Mouse (Mus musculus) heart, embryonic 15.5 days (tissue): ENCODE results near the gene Zfand2b. TPM values are rescaled to one million over a fixed set of nuclear protein-coding genes. Genes with fewer than 3 reads are reported as not detected.

ENCODE experiments used
- ATAC-seq: fragments of 200-750 bp; cut with Nextera tagmentation; replicated peaks from 2 replicates; pipeline ENCODE4 v1.8.0; 2017; ENCODE audit warnings: low read depth, moderate TSS enrichment; ENCODE audit not compliant: insufficient number of reproducible peaks, insufficient read depth, low FRiP score
- H3K27ac ChIP-seq: fragments of 300-500 bp; sonication (generic); 2 replicates; pipeline ENCODE4 v1.5.1; 2015; ENCODE audit warnings: mild to moderate bottlenecking, inconsistent platforms
- H3K27me3 ChIP-seq: fragments of 300-500 bp; sonication (generic); 2 replicates; pipeline ENCODE4 v1.6.1; 2015; ENCODE audit warnings: inconsistent platforms
- H3K36me3 ChIP-seq: fragments of 300-500 bp; sonication (generic); 2 replicates; pipeline ENCODE4 v1.6.1; 2015; ENCODE audit warnings: mild to moderate bottlenecking, inconsistent platforms
- H3K4me1 ChIP-seq: fragments of 300-500 bp; sonication (generic); replicated peaks from 2 replicates; pipeline ENCODE4 v1.6.1; 2015; ENCODE audit warnings: inconsistent platforms
- H3K4me2 ChIP-seq: fragments of 300-500 bp; sonication (generic); 2 replicates; pipeline ENCODE4 v1.6.1; 2015; ENCODE audit warnings: inconsistent platforms, mild to moderate bottlenecking, moderate library complexity
- H3K4me3 ChIP-seq: fragments of 300-500 bp; sonication (generic); 2 replicates; pipeline ENCODE4 v1.5.1; 2015; ENCODE audit warnings: mild to moderate bottlenecking, inconsistent platforms
- H3K9ac ChIP-seq: fragments of 300-500 bp; sonication (generic); 2 replicates; pipeline ENCODE4 v1.6.1; 2015; ENCODE audit warnings: mild to moderate bottlenecking, inconsistent platforms
- H3K9me3 ChIP-seq: fragments of 300-500 bp; sonication (generic); replicated peaks from 2 replicates; pipeline ENCODE4 v1.6.1; 2016; ENCODE audit warnings: inconsistent platforms
- WGBS: fragments of 180-500 bp; shearing (Covaris S2); methylation state at CpG from one replicate; pipeline ENCODE4 v1.1.7; 2015; ENCODE audit warnings: mixed read lengths; 5-methylcytosine and 5-hydroxymethylcytosine counted together
- polyA plus RNA-seq: library from polyadenylated mRNA; unstranded; fragments of >200 nt; fragmentation: Nextera tagmentation; extraction: Ambion mirVana; gene quantifications from 2 replicates; pipeline ENCODE4 v1.2.1, GENCODE M21; 2015

Gene Zfand2b
- polyA plus RNA-seq, 1 experiment from 2014 or later = 26.5 TPM

DNA sequence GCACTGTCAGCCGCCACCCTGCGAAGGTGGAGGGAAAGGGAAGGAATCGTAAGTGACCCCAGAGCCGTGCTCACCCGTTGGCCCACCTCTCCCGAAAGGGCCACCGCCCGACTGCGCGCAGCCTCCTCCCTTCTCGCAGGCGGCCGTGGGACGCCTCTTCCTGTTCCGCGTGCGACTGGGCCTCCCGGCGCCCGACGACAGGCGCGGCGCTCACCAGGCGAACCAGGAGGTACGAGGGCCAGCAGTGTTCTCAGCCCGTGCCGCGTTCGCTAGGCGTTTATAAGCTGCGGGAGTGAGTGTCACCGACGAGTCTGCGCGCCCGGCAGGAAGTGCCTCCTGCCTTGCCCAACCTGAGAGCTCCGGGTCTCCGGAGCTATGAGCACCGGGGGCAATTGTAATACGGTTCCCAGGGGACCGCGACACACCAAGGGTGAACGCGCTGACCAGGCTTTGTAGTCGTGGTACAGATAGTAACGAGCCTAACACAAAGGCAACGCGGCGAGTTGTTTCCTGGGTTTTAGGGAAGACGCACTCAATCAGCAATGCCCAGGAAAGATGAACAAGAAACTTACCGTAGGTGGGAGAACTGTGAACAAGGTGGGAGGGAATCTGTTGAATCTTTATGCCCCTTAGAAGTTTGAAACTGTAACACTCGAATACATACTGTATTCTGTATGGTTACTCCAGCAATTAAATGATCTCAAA lies 26.8 kb upstream of the Zfand2b start:
- H3K4me2 ChIP-seq = peak overlapping the region; percentile 86
- WGBS = under 1% methylated on average over 53 of the region's 53 CpGs

DNA sequence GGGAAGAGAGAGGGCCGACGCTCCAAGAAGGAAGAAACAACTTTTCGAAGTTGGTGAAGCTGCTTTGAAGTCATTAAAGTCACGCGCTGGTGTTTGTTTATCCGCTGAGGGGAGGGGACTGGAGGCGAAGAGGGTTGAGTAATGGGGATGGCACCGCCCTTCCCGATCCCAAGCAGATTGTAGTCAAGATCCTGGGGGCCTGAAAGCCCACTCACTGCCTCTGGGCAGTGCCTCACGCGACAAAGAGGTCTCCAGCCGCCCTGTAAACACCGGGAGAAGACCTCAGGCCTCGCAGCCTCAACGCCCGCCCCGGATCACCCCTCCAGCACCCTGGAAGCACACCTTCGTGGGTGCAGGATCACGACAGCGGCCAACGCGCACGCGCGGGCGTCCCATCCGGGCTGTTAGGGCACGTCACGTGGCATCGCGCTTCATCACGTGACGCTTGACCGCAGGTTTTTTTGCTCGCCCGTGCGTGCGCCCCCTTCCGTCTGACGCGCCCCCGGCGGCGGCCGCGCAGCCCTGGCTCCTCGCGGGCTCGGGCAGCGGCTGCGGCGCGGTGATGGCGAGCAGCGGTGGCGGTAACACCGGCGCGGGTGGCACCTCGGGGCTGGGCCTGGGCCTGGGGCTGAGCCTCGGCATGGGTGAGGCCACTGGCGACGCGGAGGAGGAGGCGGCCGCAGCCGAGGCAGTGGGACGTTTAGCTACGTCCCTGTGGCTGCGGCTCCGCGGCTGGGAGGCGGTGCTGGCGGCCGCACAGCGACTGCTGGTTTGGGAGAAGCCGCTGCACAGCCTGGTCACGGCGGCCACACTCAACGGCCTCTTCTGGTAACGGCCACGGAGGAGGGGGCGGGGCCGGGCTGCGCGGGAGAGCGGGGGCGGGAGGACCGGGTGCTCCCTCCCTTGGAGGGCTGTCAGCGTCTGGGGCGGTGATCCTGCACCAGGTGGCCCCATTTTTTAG lies 25.9 kb upstream of the Zfand2b start, which contains the start of the genes Cnppd1 and Retreg2:
Gene Cnppd1, minus strand, starts transcription at position 411 of the 961 bp plus-strand sequence.
Gene Retreg2, plus strand, starts transcription at position 478 of the 961 bp plus-strand sequence.
- H3K27me3 ChIP-seq = no peaks in the 10 kb centered on the region
- H3K4me2 ChIP-seq = peak within 1 kb of the TSS; percentile 86
- H3K4me3 ChIP-seq = peak within 1 kb of the TSS; percentile 90
- under 1% methylated on average over 90 of the region's 91 CpGs for WGBS
- H3K9ac ChIP-seq = peak within 1 kb of the TSS; percentile 94
- peaks cover 46% of the 10 kb centered on the region for H3K36me3 ChIP-seq
- peak within 1 kb of the TSS; percentile 96 for H3K27ac ChIP-seq
- peak; percentile 88 for ATAC-seq
- H3K4me1 ChIP-seq = peaks cover 22% of the 10 kb centered on the region
- no peaks in the 10 kb centered on the region for H3K9me3 ChIP-seq

More for the DNA sequence above, 26.8 kb upstream of the Zfand2b start:
- Histone ChIP-seq H3K36me3 (peaks cover 47% of the 10 kb centered on the region), H3K4me3 (peak overlapping the region; percentile 90), H3K4me1 (peaks cover 22% of the 10 kb centered on the region), H3K9me3 (no peaks in the 10 kb centered on the region), H3K27me3 (no peaks in the 10 kb centered on the region), H3K27ac (peak overlapping the region; percentile 96), H3K9ac (peak overlapping the region; percentile 94)
- peak; percentile 28; the same call in 1 of the 2 replicates for ATAC-seq

DNA sequence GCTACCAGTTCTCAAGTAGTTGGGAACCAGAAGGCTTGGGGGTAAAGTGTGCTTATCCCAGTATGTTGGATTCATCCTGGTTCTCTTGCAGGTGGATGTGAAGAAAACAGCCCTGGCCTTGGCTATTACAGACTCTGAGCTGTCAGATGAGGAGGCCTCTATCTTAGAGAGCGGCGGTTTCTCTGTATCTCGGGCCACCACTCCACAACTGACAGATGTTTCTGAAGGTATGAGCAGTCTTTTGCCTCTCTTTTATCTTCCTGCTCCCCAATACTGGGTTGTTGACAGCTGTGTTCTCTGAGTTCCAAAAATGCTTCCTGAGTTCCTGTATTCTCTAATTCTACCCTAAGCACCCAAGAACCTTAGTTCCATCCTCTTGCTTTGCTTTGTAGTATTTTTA lies 22.9 kb upstream of the Zfand2b start:
- peaks cover 40% of the 10 kb centered on the region for H3K36me3 ChIP-seq
- H3K4me2 ChIP-seq = no peak overlapping the region
- no peaks in the 10 kb centered on the region for H3K9me3 ChIP-seq
- H3K27me3 ChIP-seq = no peaks in the 10 kb centered on the region
- H3K4me3 ChIP-seq = no peak overlapping the region
- peaks cover 17% of the 10 kb centered on the region for H3K4me1 ChIP-seq
- H3K9ac ChIP-seq = no peak overlapping the region
- H3K27ac ChIP-seq = no peak overlapping the region
- WGBS = 87% methylated on average over 3 of the region's 3 CpGs
- ATAC-seq = no peak

DNA sequence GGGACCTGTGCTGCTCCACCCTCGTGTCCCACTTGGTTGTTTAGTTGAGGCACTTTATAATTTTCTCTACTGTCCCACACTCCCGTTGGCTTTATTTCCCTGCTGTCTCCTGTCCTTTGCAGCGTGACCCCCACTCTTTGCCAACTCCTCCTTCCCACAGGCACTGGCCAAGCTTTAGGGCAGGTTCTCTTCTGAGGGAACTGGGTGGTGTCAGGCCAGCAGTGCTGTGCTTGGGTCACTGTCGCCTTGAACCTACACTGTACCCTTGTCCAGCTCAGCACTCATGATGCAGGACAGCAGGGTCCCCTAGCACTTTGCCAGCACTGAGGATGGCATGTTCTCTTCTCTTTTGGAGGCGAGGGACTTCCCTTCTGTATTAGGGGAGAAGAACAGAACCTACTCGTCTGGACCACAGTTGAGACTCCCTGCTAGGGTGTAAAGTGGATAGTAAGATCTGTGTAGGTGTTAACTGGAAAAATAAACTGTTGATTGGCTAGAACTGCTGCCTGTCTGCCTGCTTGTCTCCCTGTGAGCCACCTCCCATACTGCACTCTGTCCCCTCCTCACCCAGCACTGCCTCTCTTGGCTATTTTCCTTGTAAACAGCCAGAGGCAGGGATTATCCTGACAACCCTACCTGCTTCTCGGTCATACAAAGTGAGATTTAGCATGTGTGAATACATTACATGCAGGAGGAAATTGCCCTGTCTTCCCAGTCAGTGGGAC lies 20.9 kb upstream of the Zfand2b start:
- H3K4me2 ChIP-seq = no peak overlapping the region
- 69% methylated on average over 7 of the region's 7 CpGs for WGBS
- no peaks in the 10 kb centered on the region for H3K9me3 ChIP-seq
- peaks cover 40% of the 10 kb centered on the region for H3K36me3 ChIP-seq
- no peak for ATAC-seq
- no peak overlapping the region for H3K27ac ChIP-seq
- no peaks in the 10 kb centered on the region for H3K27me3 ChIP-seq
- H3K9ac ChIP-seq = no peak overlapping the region
- H3K4me1 ChIP-seq = peaks cover 10% of the 10 kb centered on the region
- no peak overlapping the region for H3K4me3 ChIP-seq

DNA sequence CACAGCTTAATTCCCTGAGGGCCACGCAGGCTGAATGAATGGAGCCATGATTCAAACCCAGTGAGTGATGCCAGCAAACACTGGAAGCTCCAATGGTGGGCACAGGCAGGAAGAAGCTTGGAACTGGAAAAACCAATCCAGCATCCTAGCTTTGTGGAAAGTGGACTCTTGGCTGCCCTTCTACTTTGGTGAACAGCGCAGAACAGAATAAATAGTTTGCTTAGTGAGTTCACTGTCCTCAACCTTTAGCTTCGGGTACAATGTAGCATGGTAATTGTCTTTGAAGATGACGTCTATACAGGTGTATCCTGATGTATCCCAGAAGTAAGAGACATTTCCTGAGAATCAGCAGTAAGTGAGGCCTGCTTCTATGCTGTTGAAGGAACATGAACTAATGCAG lies 19.7 kb upstream of the Zfand2b start:
- Histone ChIP-seq H3K4me3 (no peak overlapping the region), H3K9me3 (no peaks in the 10 kb centered on the region), H3K9ac (no peak overlapping the region), H3K4me1 (peaks cover 2% of the 10 kb centered on the region; the same call in 1 of the 2 replicates), H3K4me2 (no peak overlapping the region), H3K36me3 (peaks cover 40% of the 10 kb centered on the region), H3K27me3 (no peaks in the 10 kb centered on the region), H3K27ac (no peak overlapping the region)
- ATAC-seq = no peak
- 80% methylated on average over 4 of the region's 4 CpGs for WGBS

DNA sequence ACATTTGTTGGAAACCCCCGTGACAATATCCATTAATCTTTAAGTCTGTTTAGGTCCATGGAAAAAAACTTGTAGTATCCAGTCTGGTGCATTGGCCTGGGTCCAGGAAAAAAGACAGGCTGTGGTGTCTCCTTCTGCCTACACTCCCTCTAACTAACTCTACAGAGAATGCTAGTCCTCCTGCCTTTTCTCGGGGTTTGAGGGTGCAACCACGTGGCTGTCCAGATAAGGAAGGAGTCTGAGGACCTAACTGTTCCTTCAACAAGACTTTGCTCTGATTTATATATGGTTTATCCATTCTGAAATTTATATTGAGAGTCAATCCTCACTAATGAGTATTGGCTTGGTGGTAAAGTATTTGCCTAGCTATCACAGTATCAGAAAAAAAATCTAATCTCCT lies 12.6 kb upstream of the Zfand2b start:
- Histone ChIP-seq H3K4me3 (no peak overlapping the region), H3K9me3 (no peaks in the 10 kb centered on the region), H3K4me2 (no peak overlapping the region), H3K9ac (no peak overlapping the region), H3K4me1 (no peaks in the 10 kb centered on the region), H3K36me3 (no peaks in the 10 kb centered on the region), H3K27ac (no peak overlapping the region), H3K27me3 (no peaks in the 10 kb centered on the region)
- 39% methylated on average over 3 of the region's 3 CpGs for WGBS
- no peak for ATAC-seq

DNA sequence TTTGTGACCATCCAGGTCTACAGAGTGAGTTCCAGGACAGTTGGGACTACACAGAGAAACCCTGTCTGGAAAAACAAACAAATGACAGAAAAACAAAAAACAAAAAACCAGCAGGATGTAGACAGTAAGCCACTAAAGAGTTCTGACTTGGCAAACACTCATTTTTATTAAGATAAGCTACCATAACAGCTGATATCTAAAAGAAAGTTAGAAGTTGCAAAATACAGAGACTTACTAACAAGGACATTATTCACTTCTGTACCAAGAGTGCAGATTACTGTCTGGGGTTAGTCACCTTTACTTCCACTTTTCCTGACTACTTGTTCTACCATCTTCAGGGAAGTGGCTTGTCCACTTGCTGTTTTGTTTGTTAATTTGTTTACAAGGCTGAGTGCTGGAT lies 9.5 kb upstream of the Zfand2b start:
- H3K9ac ChIP-seq = no peak overlapping the region
- H3K4me2 ChIP-seq = no peak overlapping the region
- no peaks in the 10 kb centered on the region for H3K4me1 ChIP-seq
- H3K9me3 ChIP-seq = no peaks in the 10 kb centered on the region
- H3K4me3 ChIP-seq = no peak overlapping the region
- no peak overlapping the region for H3K27ac ChIP-seq
- no peaks in the 10 kb centered on the region for H3K36me3 ChIP-seq
- ATAC-seq = no peak
- H3K27me3 ChIP-seq = no peaks in the 10 kb centered on the region

DNA sequence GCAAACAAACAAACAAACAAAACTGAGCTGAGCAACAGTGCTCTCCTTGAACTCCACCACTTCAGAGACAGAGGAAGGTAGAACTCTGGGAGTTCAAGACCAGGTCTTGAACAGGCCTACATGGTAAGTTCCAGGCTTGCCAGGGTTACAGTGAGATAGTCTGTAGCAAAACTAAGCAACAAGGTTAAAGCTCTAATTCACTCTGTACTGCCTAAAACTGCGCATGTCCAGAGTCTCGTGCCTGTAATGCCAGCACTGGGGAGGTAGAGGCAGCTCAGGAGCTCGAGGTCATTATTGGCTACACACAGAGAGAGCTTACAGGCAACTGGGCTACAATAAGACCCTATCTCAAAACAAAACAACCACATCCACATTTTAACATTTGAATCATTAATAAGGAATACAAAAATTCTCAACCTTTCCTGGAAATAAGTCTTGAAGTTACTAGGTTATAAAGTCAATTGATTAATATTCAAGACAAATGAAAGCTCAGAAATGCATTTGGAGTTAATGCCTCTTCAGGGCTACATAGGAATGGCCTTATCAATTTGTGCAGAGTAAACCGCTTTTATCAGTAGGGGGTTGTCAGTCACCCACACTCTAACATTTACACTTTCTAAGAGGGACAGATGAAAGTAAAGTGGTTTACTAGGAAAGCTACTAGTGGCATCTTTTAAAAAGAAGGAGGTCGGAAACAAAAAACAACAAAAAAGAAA lies 8.7 kb upstream of the Zfand2b start:
- H3K27me3 ChIP-seq = no peaks in the 10 kb centered on the region
- WGBS = 53% methylated on average over 5 of the region's 5 CpGs
- no peaks in the 10 kb centered on the region for H3K9me3 ChIP-seq
- no peak overlapping the region for H3K9ac ChIP-seq
- no peak overlapping the region for H3K4me3 ChIP-seq
- H3K27ac ChIP-seq = no peak overlapping the region
- no peaks in the 10 kb centered on the region for H3K4me1 ChIP-seq
- no peak overlapping the region for H3K4me2 ChIP-seq
- no peak for ATAC-seq
- H3K36me3 ChIP-seq = no peaks in the 10 kb centered on the region

DNA sequence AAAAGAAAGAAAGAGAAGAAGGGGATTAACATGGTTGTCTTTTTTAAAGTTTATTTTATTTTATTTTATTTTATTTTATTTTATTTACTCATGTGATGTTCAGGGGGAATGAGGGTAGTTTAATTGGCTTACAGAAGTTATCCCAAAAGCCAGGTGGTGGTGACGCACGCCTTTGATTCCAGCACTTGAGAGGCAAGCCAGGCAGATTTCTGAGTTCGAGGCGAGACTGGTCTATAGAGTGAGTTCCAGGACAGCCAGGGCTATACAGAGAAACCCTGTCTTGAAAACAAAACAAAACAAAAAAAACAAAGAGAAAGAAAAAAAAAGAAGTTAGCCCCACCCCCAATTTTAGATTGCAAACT lies 8.2 kb upstream of the Zfand2b start:
- no peaks in the 10 kb centered on the region for H3K36me3 ChIP-seq
- no peak for ATAC-seq
- no peaks in the 10 kb centered on the region for H3K4me1 ChIP-seq
- H3K9ac ChIP-seq = no peak overlapping the region
- no peak overlapping the region for H3K27ac ChIP-seq
- H3K9me3 ChIP-seq = no peaks in the 10 kb centered on the region
- WGBS = 67% methylated on average over 4 of the region's 4 CpGs
- no peaks in the 10 kb centered on the region for H3K27me3 ChIP-seq
- no peak overlapping the region for H3K4me2 ChIP-seq
- H3K4me3 ChIP-seq = no peak overlapping the region

DNA sequence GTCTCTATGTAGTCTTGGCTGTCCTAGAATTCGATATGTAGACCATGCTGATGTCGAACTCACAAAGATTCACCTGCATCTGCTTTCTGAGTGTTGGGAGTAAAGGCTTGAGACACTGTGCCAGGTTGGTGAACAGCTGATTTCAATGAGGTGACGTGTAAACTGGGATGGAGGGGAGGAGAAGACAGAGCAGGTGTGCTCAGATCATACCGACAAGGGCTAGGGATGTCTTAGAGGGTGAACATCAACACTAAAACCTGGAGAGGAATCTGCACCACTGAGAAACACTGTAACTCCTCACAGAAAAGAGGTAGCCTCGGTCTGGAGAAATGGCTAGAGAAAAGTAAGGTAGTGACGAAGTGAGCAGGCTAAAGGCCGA lies 364 bp upstream of the Zfand2b start:
- peak; percentile 12 for ATAC-seq

More for the DNA sequence above, 364 bp upstream of the Zfand2b start:
- Histone ChIP-seq H3K36me3 (peaks cover 29% of the 10 kb centered on the region), H3K4me2 (peak overlapping the region; percentile 76), H3K4me3 (peak overlapping the region; percentile 97), H3K9ac (peak overlapping the region; percentile 79), H3K27ac (peak overlapping the region; percentile 94), H3K4me1 (peaks cover 9% of the 10 kb centered on the region), H3K27me3 (no peaks in the 10 kb centered on the region), H3K9me3 (no peaks in the 10 kb centered on the region)
- 12% methylated on average over 7 of the region's 7 CpGs for WGBS
